ENCODE assay signal across 9 mouse cellular contexts in genomic region chr17:48097011-48097742, GRCm38 (mm10). TPM values are rescaled to one million over a fixed set of nuclear protein-coding genes. Genes with fewer than 3 reads are reported as not detected.
DNase-seq lines count a peak whose midpoint lies in the region; ATAC-seq lines count a peak whose summit lies in the region.
"Had no signal": no experiment of that assay in that cellular context is flagged by ENCODE, and none has a peak within 500 bp of the region (broad histone marks: within the 10 kb centered on the region; RNA-seq: fewer than 3 reads in every experiment).

No protein-coding gene starts in this region.

- H3K27me3 ChIP-seq in forebrain, embryonic 16.5 days (replicated peaks; ENCODE audit: control insufficient read depth, insufficient read depth, low read length): peaks cover 48% of the 10 kb centered on the region
- peaks cover 34% of the 10 kb centered on the region for H3K27me3 ChIP-seq in intestine, embryonic 16.5 days (replicated peaks; ENCODE audit: control insufficient read depth, insufficient read depth, low read length)
- peaks cover 51% of the 10 kb centered on the region for H3K27me3 ChIP-seq in neural tube, embryonic 12.5 days (replicated peaks)

- WGBS in forebrain, embryonic 16.5 days: 1% methylated on average over 40 of the region's 41 CpGs
- 2% methylated on average over 39 of the region's 41 CpGs for WGBS in intestine, embryonic 16.5 days
- under 1% methylated on average over 40 of the region's 41 CpGs for WGBS in neural tube, embryonic 12.5 days

- H3K9ac ChIP-seq in forebrain, embryonic 16.5 days (replicated peaks; ENCODE audit: low read depth, low read length): peak overlapping the region; percentile 39; the same call in 1 of the 2 replicates
- H3K9ac ChIP-seq in intestine, embryonic 16.5 days (ENCODE audit: low read depth, low read length): peak overlapping the region; percentile 61
- H3K9ac ChIP-seq in neural tube, embryonic 12.5 days: no peak overlapping the region

- H3K4me1 ChIP-seq in forebrain, embryonic 16.5 days (replicated peaks; ENCODE audit: control insufficient read depth, insufficient read depth, low read length): peaks cover 35% of the 10 kb centered on the region
- peaks cover 34% of the 10 kb centered on the region for H3K4me1 ChIP-seq in intestine, embryonic 16.5 days (ENCODE audit: control insufficient read depth, insufficient read depth, low read length)
- H3K4me1 ChIP-seq in neural tube, embryonic 12.5 days: peaks cover 54% of the 10 kb centered on the region

- H3K4me3 ChIP-seq in forebrain, embryonic 16.5 days (replicated peaks; ENCODE audit: low read length): peak overlapping the region; percentile 30
- H3K4me3 ChIP-seq in intestine, embryonic 16.5 days (ENCODE audit: low read length): peak overlapping the region; percentile 44
- peak overlapping the region; percentile 29 for H3K4me3 ChIP-seq in neural tube, embryonic 12.5 days
- H3K4me3 ChIP-seq: myocyte had no signal

- peak overlapping the region; percentile 49 for H3K4me2 ChIP-seq in forebrain, embryonic 16.5 days (ENCODE audit: low read length)
- H3K4me2 ChIP-seq in intestine, embryonic 16.5 days (ENCODE audit: low read depth, low read length): peak overlapping the region; percentile 83
- H3K4me2 ChIP-seq in neural tube, embryonic 12.5 days (replicated peaks): peak overlapping the region; percentile 65

- peak; percentile 39 for DNase-seq in kidney, adult 18-20 months
- no peak for DNase-seq in kidney, adult 11 months
- peak; percentile 61 for DNase-seq in adrenal gland, postnatal 14 days
- DNase-seq in lung, adult 18-20 months: peak; percentile 49 to 69

- no peak overlapping the region for H3K27ac ChIP-seq in forebrain, embryonic 16.5 days (ENCODE audit: low read length)
- H3K27ac ChIP-seq in intestine, embryonic 16.5 days (ENCODE audit: low read length): no peak overlapping the region
- H3K27ac ChIP-seq in neural tube, embryonic 12.5 days: no peak overlapping the region

- no peaks in the 10 kb centered on the region for H3K36me3 ChIP-seq in forebrain, embryonic 16.5 days (ENCODE audit: control insufficient read depth, insufficient read depth)
- H3K36me3 ChIP-seq in intestine, embryonic 16.5 days (ENCODE audit: control insufficient read depth, insufficient read depth, low read length): no peaks in the 10 kb centered on the region
- H3K36me3 ChIP-seq in neural tube, embryonic 12.5 days: no peaks in the 10 kb centered on the region

- 0 out of 2 replicates have a peak, but pooled peaks cover 2% of the 10 kb centered on the region for H3K9me3 ChIP-seq in forebrain, embryonic 16.5 days (ENCODE audit: control insufficient read depth, low read length)
- peaks cover 5% of the 10 kb centered on the region; the same call in 1 of the 2 replicates for H3K9me3 ChIP-seq in intestine, embryonic 16.5 days (ENCODE audit: control insufficient read depth, low read length)
- no peaks in the 10 kb centered on the region for H3K9me3 ChIP-seq in neural tube, embryonic 12.5 days

- no peak for ATAC-seq in forebrain, embryonic 16.5 days
- peak; percentile 45; the same call in 1 of the 2 replicates for ATAC-seq in intestine, embryonic 16.5 days
- ATAC-seq in neural tube, embryonic 12.5 days (ENCODE audit: low FRiP score, low read depth): peak; percentile 8; the same call in 1 of the 2 replicates
- ATAC-seq in erythroid progenitor cell, adult 5-6 weeks (replicated peaks; ENCODE audit: low FRiP score, poor library complexity, severe bottlenecking): no peak

RNA-seq across cellular contexts. Expression of gene 1700067P10Rik, which starts 8.1 kb away (rescaled TPM):
- total RNA-seq in adrenal gland, postnatal 14 days (2021): not detected in 2 replicates
- not detected in 2 replicates for polyA plus RNA-seq in forebrain, embryonic 16.5 days (2015; fragmentation: Nextera tagmentation; extraction: Ambion mirVana)
- not detected in 2 replicates for polyA plus RNA-seq in intestine, embryonic 16.5 days (2015; fragmentation: Nextera tagmentation; extraction: Ambion mirVana)
- polyA plus RNA-seq in neural tube, embryonic 12.5 days (2016; fragmentation: Nextera tagmentation; extraction: Ambion mirVana): 0.18 TPM in 1 of 2 replicates, not detected in the other
- not detected in 2 replicates for total RNA-seq in erythroid progenitor cell, adult 5-6 weeks (2015; ENCODE audit: low replicate concordance)
- 0.51 TPM in 1 of 2 replicates, not detected in the other for total RNA-seq in erythroid progenitor cell, adult 5-6 weeks (2017; ENCODE audit: low replicate concordance)
- polyA plus RNA-seq: myocyte had no signal

RNA-seq across cellular contexts. Expression of gene 9830107B12Rik, which starts 48.9 kb away (rescaled TPM):
- 0.15 TPM in 1 of 2 replicates, not detected in the other for total RNA-seq in adrenal gland, postnatal 14 days (2021)
- not detected in 2 replicates for polyA plus RNA-seq in forebrain, embryonic 16.5 days (2015; fragmentation: Nextera tagmentation; extraction: Ambion mirVana)
- not detected in 2 replicates for polyA plus RNA-seq in intestine, embryonic 16.5 days (2015; fragmentation: Nextera tagmentation; extraction: Ambion mirVana)
- polyA plus RNA-seq in neural tube, embryonic 12.5 days (2016; fragmentation: Nextera tagmentation; extraction: Ambion mirVana): not detected in 2 replicates
- total RNA-seq in erythroid progenitor cell, adult 5-6 weeks (2015; ENCODE audit: low replicate concordance): 0.42 and 5.4 TPM in 2 replicates
- 2.1 and 3.0 TPM in 2 replicates for total RNA-seq in erythroid progenitor cell, adult 5-6 weeks (2017; ENCODE audit: low replicate concordance)
- polyA plus RNA-seq: myocyte had no signal

RNA-seq across cellular contexts. Expression of gene 1700122O11Rik, which starts 59.1 kb away (rescaled TPM):
- total RNA-seq in adrenal gland, postnatal 14 days (2021): not detected in 2 replicates
- not detected in 2 replicates for polyA plus RNA-seq in forebrain, embryonic 16.5 days (2015; fragmentation: Nextera tagmentation; extraction: Ambion mirVana)
- not detected in 2 replicates for polyA plus RNA-seq in intestine, embryonic 16.5 days (2015; fragmentation: Nextera tagmentation; extraction: Ambion mirVana)
- not detected in 2 replicates for polyA plus RNA-seq in neural tube, embryonic 12.5 days (2016; fragmentation: Nextera tagmentation; extraction: Ambion mirVana)
- not detected in 2 replicates for total RNA-seq in erythroid progenitor cell, adult 5-6 weeks (2015; ENCODE audit: low replicate concordance)
- not detected in 2 replicates for total RNA-seq in erythroid progenitor cell, adult 5-6 weeks (2017; ENCODE audit: low replicate concordance)
- polyA plus RNA-seq: myocyte had no signal

Comparison
In these comparisons a context has a peak if more than half of its experiments do, and no peak if none do; other contexts are left out.
1. ATAC-seq: peak in intestine, embryonic 16.5 days (single experiment) and neural tube, embryonic 12.5 days (single experiment); none in forebrain, embryonic 16.5 days (single experiment) and erythroid progenitor cell, adult 5-6 weeks (single experiment).
2. Peak in every context shown above with its lines, with median percentiles within 50 percentile points of each other: H3K4me2 ChIP-seq and H3K4me3 ChIP-seq.